Mouse (Mus musculus): Measurements from ENCODE around the gene Scube1.

DNA sequence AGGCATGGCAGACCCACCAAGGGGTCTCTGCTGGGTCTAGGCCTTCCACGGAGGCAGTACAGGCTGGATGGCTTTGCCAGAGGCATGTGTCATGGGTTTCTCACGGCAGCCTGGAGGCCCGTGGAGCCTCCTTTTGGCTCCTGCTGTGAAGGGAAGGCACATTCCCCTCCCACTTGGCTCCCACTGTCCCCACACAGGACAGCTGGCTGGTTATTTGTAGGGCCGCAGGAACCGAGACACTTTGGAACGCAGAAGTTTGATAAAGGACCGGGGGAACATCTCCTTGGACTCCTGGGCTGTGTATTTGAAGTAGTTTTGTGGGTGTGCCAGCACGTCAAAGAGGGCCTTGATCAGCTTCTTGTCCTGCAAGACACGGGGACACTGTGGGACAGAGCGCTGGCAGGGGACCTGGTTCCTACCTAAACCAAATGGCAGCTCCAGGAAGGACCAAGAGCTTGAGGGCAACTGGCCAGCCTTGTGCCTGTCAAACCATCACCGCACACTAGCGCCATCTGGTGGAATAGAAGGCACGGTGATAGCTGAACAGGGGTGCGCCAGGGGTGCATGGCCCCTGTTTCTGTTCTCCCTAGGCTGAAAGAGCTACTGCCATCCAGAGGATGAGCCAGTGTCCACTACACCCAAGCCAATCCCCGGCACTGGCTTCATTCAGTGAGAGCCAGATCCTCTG, 117.6 kb downstream of the Scube1 start:
- TF ChIP-seq POLR2A (IDR thresholded peaks at IDR 0.05; ENCODE audit: borderline replicate concordance, insufficient read depth, low read length): no peak
- TF ChIP-seq CTCF (IDR thresholded peaks at IDR 0.05; ENCODE audit: borderline replicate concordance, insufficient read depth, low read depth, low read length): peak; percentile 77

All from cerebellum, adult 2 months (tissue).